Mouse (Mus musculus): ENCODE results near the gene Ppfia3.
A peak's percentile ranks its signal among the peaks of the same experiment; 100 is the strongest.

DNA sequence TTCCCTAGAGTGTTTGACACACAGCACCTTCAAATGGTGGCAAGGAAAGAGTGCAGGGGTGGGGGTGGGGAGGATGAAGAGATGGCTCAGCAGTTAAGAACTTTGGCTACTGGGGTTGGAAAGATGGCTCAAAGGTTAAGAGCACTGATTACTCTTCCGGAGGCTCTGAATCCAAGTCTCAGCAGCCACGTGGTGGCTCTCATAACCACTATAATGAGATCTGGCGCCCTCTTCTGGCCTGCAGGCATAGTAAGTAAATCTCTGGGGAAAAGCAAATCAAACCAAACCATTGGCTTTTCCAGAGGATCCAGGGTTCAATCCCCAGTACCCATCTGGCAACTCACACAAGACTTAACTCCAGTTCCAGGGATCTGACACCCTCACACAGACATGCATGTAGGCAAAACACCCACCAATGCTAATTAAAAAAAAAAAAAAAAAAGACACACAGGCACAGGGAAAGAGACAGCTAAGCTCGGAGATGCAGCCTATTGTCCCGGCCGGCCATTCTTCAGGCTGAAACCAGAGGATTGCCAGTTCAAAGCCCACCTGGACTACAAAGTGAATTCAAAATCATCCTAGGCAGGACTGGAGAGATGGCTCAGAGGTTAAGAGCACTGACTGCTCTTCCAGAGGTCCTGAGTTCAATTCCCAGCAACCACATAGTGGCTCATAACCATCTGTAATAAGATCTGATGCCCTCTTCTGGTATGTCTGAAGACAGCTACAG, 36.9 kb upstream of the Ppfia3 start:
- no peak for TF ChIP-seq POLR2A (IDR thresholded peaks at IDR 0.05; ENCODE audit: borderline replicate concordance, insufficient read depth, low read length)
- TF ChIP-seq CTCF (IDR thresholded peaks at IDR 0.05; ENCODE audit: borderline replicate concordance, insufficient read depth, low read depth, low read length): peak; percentile 33; the same call in 1 of the 2 replicates
